Mouse (Mus musculus): ENCODE measurements at regions not wholly inside any gene's neighbourhood (a gene's known extent, or its start where the extent isn't known, plus 50 kb on each side); places are given as distances from the start of the nearest gene placed in this dataset.

- no peak for ATAC-seq (ENCODE audit: low FRiP score, low TSS enrichment)
- Histone ChIP-seq H3K4me1 (replicated peaks; ENCODE audit: control insufficient read depth, insufficient read depth) (no peaks in the 10 kb centered on the region), H3K27ac (replicated peaks) (no peak overlapping the region), H3K36me3 (ENCODE audit: control insufficient read depth, insufficient read depth, low read length) (no peaks in the 10 kb centered on the region), H3K9me3 (ENCODE audit: control insufficient read depth, low read length) (no peaks in the 10 kb centered on the region), H3K27me3 (ENCODE audit: control insufficient read depth, insufficient read depth, low read length) (no peaks in the 10 kb centered on the region), H3K4me3 (ENCODE audit: low read depth, low read length) (no peak overlapping the region), H3K9ac (ENCODE audit: low read length) (no peak overlapping the region), H3K4me2 (replicated peaks; ENCODE audit: low read depth) (no peak overlapping the region)
- no peak for DNase-seq (ENCODE audit: low spot score)
- TF ChIP-seq EP300 (optimal IDR thresholded peaks at IDR 0.05) (no peak), CTCF (IDR thresholded peaks at IDR 0.05; ENCODE audit: low read depth) (no peak)
- 54% methylated on average over 5 of the region's 5 CpGs for WGBS
Measured at GRCm38 (mm10) chr8:24335709-24336108, 389.9 kb downstream of the Adam3 start.

DNA sequence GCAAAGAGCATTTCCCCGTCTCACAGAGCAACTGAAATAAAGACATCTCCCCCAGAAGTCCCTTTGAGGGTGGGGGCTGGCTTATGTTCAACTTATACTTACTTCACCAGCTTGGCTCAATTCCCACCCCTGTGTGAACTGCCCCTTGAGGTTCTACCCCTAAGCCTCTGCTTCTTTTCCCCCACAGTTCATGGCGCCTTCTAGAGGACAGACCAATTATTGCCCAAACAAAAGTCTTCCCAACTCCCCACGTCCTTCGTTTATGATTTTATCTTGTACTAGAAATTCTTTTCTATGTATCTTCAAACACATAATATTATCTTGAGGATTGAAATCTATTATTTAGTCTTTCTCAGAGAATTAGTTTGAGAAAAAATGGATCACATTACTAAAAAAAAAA is 391.9 kb downstream of the Adam3 start:
- no peaks in the 10 kb centered on the region for H3K9me3 ChIP-seq (ENCODE audit: control insufficient read depth, low read length)
- H3K4me1 ChIP-seq (replicated peaks; ENCODE audit: control insufficient read depth, insufficient read depth): no peaks in the 10 kb centered on the region
- no peaks in the 10 kb centered on the region for H3K27me3 ChIP-seq (ENCODE audit: control insufficient read depth, insufficient read depth, low read length)
- no peak overlapping the region for H3K9ac ChIP-seq (ENCODE audit: low read length)
- DNase-seq (ENCODE audit: low spot score) (no peak), ATAC-seq (ENCODE audit: low FRiP score, low TSS enrichment) (no peak)
- no peaks in the 10 kb centered on the region for H3K36me3 ChIP-seq (ENCODE audit: control insufficient read depth, insufficient read depth, low read length)
- H3K27ac ChIP-seq (replicated peaks): no peak overlapping the region
- no peak overlapping the region for H3K4me2 ChIP-seq (replicated peaks; ENCODE audit: low read depth)
- 67% methylated on average over 4 of the region's 4 CpGs for WGBS
- H3K4me3 ChIP-seq (ENCODE audit: low read depth, low read length): no peak overlapping the region
- peak; percentile 35 for TF ChIP-seq CTCF (IDR thresholded peaks at IDR 0.05; ENCODE audit: low read depth)
- TF ChIP-seq EP300 (optimal IDR thresholded peaks at IDR 0.05): no peak

- DNase-seq (ENCODE audit: low spot score) (no peak), ATAC-seq (ENCODE audit: low FRiP score, low TSS enrichment) (no peak)
- TF ChIP-seq EP300 (optimal IDR thresholded peaks at IDR 0.05) (no peak), CTCF (IDR thresholded peaks at IDR 0.05; ENCODE audit: low read depth) (no peak)
- Histone ChIP-seq H3K4me2 (replicated peaks; ENCODE audit: low read depth) (no peak overlapping the region), H3K9ac (ENCODE audit: low read length) (no peak overlapping the region), H3K36me3 (ENCODE audit: control insufficient read depth, insufficient read depth, low read length) (no peaks in the 10 kb centered on the region), H3K27me3 (ENCODE audit: control insufficient read depth, insufficient read depth, low read length) (no peaks in the 10 kb centered on the region), H3K27ac (replicated peaks) (no peak overlapping the region), H3K9me3 (ENCODE audit: control insufficient read depth, low read length) (no peaks in the 10 kb centered on the region), H3K4me1 (replicated peaks; ENCODE audit: control insufficient read depth, insufficient read depth) (no peaks in the 10 kb centered on the region), H3K4me3 (ENCODE audit: low read depth, low read length) (no peak overlapping the region)
- WGBS: 61% methylated on average over 4 of the region's 4 CpGs
Measured at GRCm38 (mm10) chr8:24310893-24311292, 414.8 kb downstream of the Adam3 start.

GRCm38 (mm10) chr8:24294565-24294964 is 431.1 kb downstream of the Adam3 start:
- no peak; the same call in 1 of the 2 replicates for ATAC-seq (ENCODE audit: low FRiP score, low TSS enrichment)
- Histone ChIP-seq H3K4me1 (replicated peaks; ENCODE audit: control insufficient read depth, insufficient read depth) (no peaks in the 10 kb centered on the region), H3K4me2 (replicated peaks; ENCODE audit: low read depth) (no peak overlapping the region), H3K36me3 (ENCODE audit: control insufficient read depth, insufficient read depth, low read length) (no peaks in the 10 kb centered on the region), H3K4me3 (ENCODE audit: low read depth, low read length) (no peak overlapping the region), H3K27ac (replicated peaks) (no peak overlapping the region), H3K27me3 (ENCODE audit: control insufficient read depth, insufficient read depth, low read length) (no peaks in the 10 kb centered on the region), H3K9ac (ENCODE audit: low read length) (no peak overlapping the region), H3K9me3 (ENCODE audit: control insufficient read depth, low read length) (no peaks in the 10 kb centered on the region)
- 33% methylated on average over 1 of the region's 1 CpGs for WGBS
- TF ChIP-seq EP300 (optimal IDR thresholded peaks at IDR 0.05) (no peak), CTCF (IDR thresholded peaks at IDR 0.05; ENCODE audit: low read depth) (no peak)
- no peak for DNase-seq (ENCODE audit: low spot score)

- TF ChIP-seq CTCF (IDR thresholded peaks at IDR 0.05; ENCODE audit: low read depth): no peak
- no peak for TF ChIP-seq EP300 (optimal IDR thresholded peaks at IDR 0.05)
- no peak overlapping the region for H3K4me3 ChIP-seq (ENCODE audit: low read depth, low read length)
- WGBS: 91% methylated on average over 6 of the region's 6 CpGs
- H3K27me3 ChIP-seq (ENCODE audit: control insufficient read depth, insufficient read depth, low read length): no peaks in the 10 kb centered on the region
- H3K4me2 ChIP-seq (replicated peaks; ENCODE audit: low read depth): no peak overlapping the region
- no peak overlapping the region for H3K27ac ChIP-seq (replicated peaks)
- no peaks in the 10 kb centered on the region for H3K9me3 ChIP-seq (ENCODE audit: control insufficient read depth, low read length)
- DNase-seq (ENCODE audit: low spot score): no peak
- no peak for ATAC-seq (ENCODE audit: low FRiP score, low TSS enrichment)
- H3K4me1 ChIP-seq (replicated peaks; ENCODE audit: control insufficient read depth, insufficient read depth): no peaks in the 10 kb centered on the region
- H3K9ac ChIP-seq (ENCODE audit: low read length): no peak overlapping the region
- no peaks in the 10 kb centered on the region for H3K36me3 ChIP-seq (ENCODE audit: control insufficient read depth, insufficient read depth, low read length)
Measured at GRCm38 (mm10) chr8:24287861-24288260, 437.8 kb downstream of the Adam3 start.

- H3K27me3 ChIP-seq (ENCODE audit: control insufficient read depth, insufficient read depth, low read length): no peaks in the 10 kb centered on the region
- H3K9ac ChIP-seq (ENCODE audit: low read length): no peak overlapping the region
- no peak overlapping the region for H3K4me3 ChIP-seq (ENCODE audit: low read depth, low read length)
- H3K4me2 ChIP-seq (replicated peaks; ENCODE audit: low read depth): no peak overlapping the region
- WGBS: 57% methylated on average over 2 of the region's 2 CpGs
- DNase-seq (ENCODE audit: low spot score): no peak
- ATAC-seq (ENCODE audit: low FRiP score, low TSS enrichment): no peak
- TF ChIP-seq CTCF (IDR thresholded peaks at IDR 0.05; ENCODE audit: low read depth): no peak
- TF ChIP-seq EP300 (optimal IDR thresholded peaks at IDR 0.05): no peak
- H3K36me3 ChIP-seq (ENCODE audit: control insufficient read depth, insufficient read depth, low read length): no peaks in the 10 kb centered on the region
- no peaks in the 10 kb centered on the region for H3K9me3 ChIP-seq (ENCODE audit: control insufficient read depth, low read length)
- no peak overlapping the region for H3K27ac ChIP-seq (replicated peaks)
- no peaks in the 10 kb centered on the region for H3K4me1 ChIP-seq (replicated peaks; ENCODE audit: control insufficient read depth, insufficient read depth)
Measured at GRCm38 (mm10) chr8:24284966-24285365, 440.7 kb downstream of the Adam3 start.

Measured in stomach, postnatal 0 days (tissue).